Mouse (Mus musculus) bone marrow macrophage, adult 2 months (primary cell): ENCODE data around the gene Chrm4.

Experiments
- CTCF ChIP-seq: IDR thresholded peaks from 2 replicates; pipeline ENCODE4 v1.5.1; 2012; ENCODE audit warnings: low read depth, mild to moderate bottlenecking, low read length, moderate library complexity
- POLR2A ChIP-seq: IDR thresholded peaks from 2 replicates; pipeline ENCODE4 v1.6.1; 2012; ENCODE audit warnings: mild to moderate bottlenecking, low read depth, low read length, borderline replicate concordance

GRCm38 (mm10) chr2:91950275-91951085, 23.4 kb downstream of the Chrm4 start:
- TF ChIP-seq CTCF: no peak
- TF ChIP-seq POLR2A: no peak
